Mouse (Mus musculus) forebrain, embryonic 16.5 days (tissue): ENCODE measurements around the gene Tmem239. TPM values are rescaled to one million over a fixed set of nuclear protein-coding genes. Genes with fewer than 3 reads are reported as not detected.
A peak's percentile ranks its signal among the peaks of the same experiment; 100 is the strongest.

Experiments used
- ATAC-seq: fragments of 200-750 bp; cut with Nextera tagmentation; 2 replicates; pipeline ENCODE4 v1.8.0; 2017; ENCODE audit warnings: mild to moderate bottlenecking, moderate library complexity
- H3K27ac ChIP-seq: fragments of 300-500 bp; sonication (generic); 2 replicates; pipeline ENCODE4 v1.5.1; 2014; ENCODE audit warnings: low read length, control low read depth
- H3K27me3 ChIP-seq: fragments of 300-500 bp; sonication (generic); replicated peaks from 2 replicates; pipeline ENCODE4 v1.6.1; 2014; ENCODE audit warnings: low read length; ENCODE audit not compliant: control insufficient read depth, insufficient read depth
- H3K36me3 ChIP-seq: fragments of 300-500 bp; sonication (generic); 2 replicates; pipeline ENCODE4 v1.6.1; 2014; ENCODE audit not compliant: control insufficient read depth, insufficient read depth
- H3K4me1 ChIP-seq: fragments of 300-500 bp; sonication (generic); replicated peaks from 2 replicates; pipeline ENCODE4 v1.6.1; 2014; ENCODE audit warnings: low read length; ENCODE audit not compliant: control insufficient read depth, insufficient read depth
- H3K4me2 ChIP-seq: fragments of 300-500 bp; sonication (generic); 2 replicates; pipeline ENCODE4 v1.6.1; 2014; ENCODE audit warnings: mild to moderate bottlenecking, low read length, control low read depth
- H3K4me3 ChIP-seq: fragments of 300-500 bp; sonication (generic); replicated peaks from 2 replicates; pipeline ENCODE4 v1.5.1; 2014; ENCODE audit warnings: mild to moderate bottlenecking, low read length, control low read depth
- H3K9ac ChIP-seq: fragments of 300-500 bp; sonication (generic); replicated peaks from 2 replicates; pipeline ENCODE4 v1.6.1; 2014; ENCODE audit warnings: low read depth, low read length, control low read depth
- H3K9me3 ChIP-seq: fragments of 300-500 bp; sonication (generic); 2 replicates; pipeline ENCODE4 v1.6.1; 2016; ENCODE audit warnings: low read length; ENCODE audit not compliant: control insufficient read depth
- WGBS: fragments of 180-500 bp; shearing (Covaris S2); extraction: QIAGEN DNeasy Blood & Tissue Kit; methylation state at CpG from one replicate; pipeline ENCODE4 v1.1.7; 2014; 5-methylcytosine and 5-hydroxymethylcytosine counted together
- polyA plus RNA-seq: library from polyadenylated mRNA; unstranded; fragments of >200 nt; fragmentation: Nextera tagmentation; extraction: Ambion mirVana; gene quantifications from 2 replicates; pipeline ENCODE4 v1.2.1, GENCODE M21; 2015

The Tmem239 gene
- polyA plus RNA-seq, 1 experiment from 2014 or later = 0.27 TPM

DNA sequence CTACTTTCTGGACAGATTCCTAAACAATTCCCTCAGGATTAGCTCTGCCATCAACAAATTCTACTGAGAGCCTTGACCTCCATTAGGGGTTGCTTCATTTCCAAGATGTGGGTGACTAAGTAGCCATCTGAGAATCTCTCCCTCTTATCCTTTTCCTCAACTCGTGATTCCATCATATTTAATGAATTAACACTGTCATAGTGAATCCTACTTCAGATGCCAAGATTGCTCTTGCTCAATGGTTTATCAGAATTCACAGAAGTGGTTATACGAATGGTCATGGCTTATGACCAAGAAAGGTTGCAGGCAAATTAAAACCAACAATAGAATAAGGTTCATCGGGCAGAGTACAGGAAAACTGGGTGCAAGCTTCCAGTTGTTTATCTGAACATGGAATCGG, 4.4 kb upstream of the Tmem239 start:
- no peak overlapping the region for H3K9ac ChIP-seq
- no peak overlapping the region for H3K27ac ChIP-seq
- H3K4me2 ChIP-seq = no peak overlapping the region
- no peaks in the 10 kb centered on the region for H3K36me3 ChIP-seq
- 0 out of 2 replicates have a peak, but pooled peaks cover 2% of the 10 kb centered on the region for H3K27me3 ChIP-seq
- no peak overlapping the region for H3K4me3 ChIP-seq
- H3K4me1 ChIP-seq = peaks cover 12% of the 10 kb centered on the region
- no peak for ATAC-seq
- 81% methylated on average over 4 of the region's 4 CpGs for WGBS
- no peaks in the 10 kb centered on the region for H3K9me3 ChIP-seq

DNA sequence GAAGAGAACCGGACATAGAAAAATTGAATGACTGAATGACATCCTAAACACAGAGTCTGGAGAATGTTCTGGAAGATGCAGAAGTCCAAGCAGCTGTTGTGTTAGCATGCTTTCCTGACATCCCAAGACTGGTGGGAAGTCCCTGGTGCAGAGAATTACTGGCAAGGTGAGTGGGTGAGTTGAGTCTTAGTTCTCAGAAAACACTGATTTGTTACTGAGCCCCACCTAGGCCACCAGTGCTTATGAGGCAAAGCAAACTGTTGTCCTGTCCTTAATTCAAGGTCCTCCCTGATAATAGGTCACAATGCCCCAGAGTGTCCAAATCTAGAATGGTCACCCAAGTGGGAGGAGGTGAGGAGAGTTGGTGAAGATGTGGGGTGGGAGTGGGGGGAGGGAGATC, 1.3 kb upstream of the Tmem239 start, which contains the start of the genes Gm28372 and 1700020A23Rik:
Gene Gm28372, plus strand, starts transcription at position 301 of the 400 bp plus-strand sequence.
Gene 1700020A23Rik, plus strand, starts transcription at position 321 of the 400 bp plus-strand sequence.
- no peaks in the 10 kb centered on the region for H3K27me3 ChIP-seq
- 96% methylated on average over 1 of the region's 1 CpGs for WGBS

GRCm38 (mm10) chr2:130408194-130408593, 1.9 kb downstream of the Tmem239 start:
- H3K4me2 ChIP-seq = no peak overlapping the region
- peaks cover 5% of the 10 kb centered on the region; the same call in 1 of the 2 replicates for H3K4me1 ChIP-seq
- WGBS = 10% methylated on average over 6 of the region's 6 CpGs
- H3K4me3 ChIP-seq = no peak overlapping the region
- no peak overlapping the region for H3K27ac ChIP-seq
- peak; percentile 50; the same call in 1 of the 2 replicates for ATAC-seq
- no peaks in the 10 kb centered on the region for H3K9me3 ChIP-seq
- no peaks in the 10 kb centered on the region for H3K27me3 ChIP-seq
- H3K9ac ChIP-seq = no peak overlapping the region
- H3K36me3 ChIP-seq = no peaks in the 10 kb centered on the region

More for the DNA sequence above, 1.3 kb upstream of the Tmem239 start, which contains the start of the genes Gm28372 and 1700020A23Rik:
- ATAC-seq = no peak
- no peak within 1 kb of the TSS for H3K4me3 ChIP-seq
- no peak within 1 kb of the TSS for H3K4me2 ChIP-seq
- H3K27ac ChIP-seq = no peak within 1 kb of the TSS
- no peak within 1 kb of the TSS for H3K9ac ChIP-seq
- H3K36me3 ChIP-seq = no peaks in the 10 kb centered on the region
- H3K9me3 ChIP-seq = no peaks in the 10 kb centered on the region
- H3K4me1 ChIP-seq = peaks cover 5% of the 10 kb centered on the region; the same call in 1 of the 2 replicates

- Histone ChIP-seq H3K36me3 (no peaks in the 10 kb centered on the region), H3K9ac (no peak overlapping the region), H3K4me1 (peaks cover 5% of the 10 kb centered on the region; the same call in 1 of the 2 replicates), H3K27me3 (no peaks in the 10 kb centered on the region), H3K4me3 (no peak overlapping the region), H3K9me3 (no peaks in the 10 kb centered on the region), H3K4me2 (no peak overlapping the region), H3K27ac (no peak overlapping the region)
- 37% methylated on average over 16 of the region's 16 CpGs for WGBS
- ATAC-seq = peak; percentile 72
These were observed 5.5 kb downstream of the Tmem239 start for GRCm38 (mm10) chr2:130411558-130412495.

- Histone ChIP-seq H3K4me2 (no peak overlapping the region), H3K27ac (no peak overlapping the region), H3K27me3 (no peaks in the 10 kb centered on the region), H3K4me3 (no peak overlapping the region), H3K36me3 (no peaks in the 10 kb centered on the region), H3K4me1 (peaks cover 5% of the 10 kb centered on the region; the same call in 1 of the 2 replicates), H3K9ac (no peak overlapping the region), H3K9me3 (no peaks in the 10 kb centered on the region)
- ATAC-seq = no peak
- 73% methylated on average over 3 of the region's 3 CpGs for WGBS
These were observed 6.5 kb downstream of the Tmem239 start for GRCm38 (mm10) chr2:130412775-130413174.

- WGBS = 74% methylated on average over 6 of the region's 6 CpGs
- H3K36me3 ChIP-seq = no peaks in the 10 kb centered on the region
These were observed 8.0 kb downstream of the Tmem239 start for GRCm38 (mm10) chr2:130414094-130414856.

GRCm38 (mm10) chr2:130421781-130422620, 15.7 kb downstream of the Tmem239 start:
- WGBS = 97% methylated on average over 26 of the region's 26 CpGs
- Histone ChIP-seq H3K27me3 (no peaks in the 10 kb centered on the region), H3K4me1 (peaks cover 34% of the 10 kb centered on the region), H3K4me2 (no peak overlapping the region), H3K9ac (no peak overlapping the region), H3K27ac (no peak overlapping the region), H3K36me3 (no peaks in the 10 kb centered on the region), H3K4me3 (no peak overlapping the region), H3K9me3 (no peaks in the 10 kb centered on the region)
- ATAC-seq = no peak

More at GRCm38 (mm10) chr2:130414094-130414856, 8.0 kb downstream of the Tmem239 start:
- Histone ChIP-seq H3K9ac (no peak overlapping the region), H3K4me1 (no peaks in the 10 kb centered on the region), H3K9me3 (no peaks in the 10 kb centered on the region), H3K4me3 (no peak overlapping the region), H3K27ac (no peak overlapping the region), H3K27me3 (no peaks in the 10 kb centered on the region), H3K4me2 (no peak overlapping the region)
- no peak for ATAC-seq

DNA sequence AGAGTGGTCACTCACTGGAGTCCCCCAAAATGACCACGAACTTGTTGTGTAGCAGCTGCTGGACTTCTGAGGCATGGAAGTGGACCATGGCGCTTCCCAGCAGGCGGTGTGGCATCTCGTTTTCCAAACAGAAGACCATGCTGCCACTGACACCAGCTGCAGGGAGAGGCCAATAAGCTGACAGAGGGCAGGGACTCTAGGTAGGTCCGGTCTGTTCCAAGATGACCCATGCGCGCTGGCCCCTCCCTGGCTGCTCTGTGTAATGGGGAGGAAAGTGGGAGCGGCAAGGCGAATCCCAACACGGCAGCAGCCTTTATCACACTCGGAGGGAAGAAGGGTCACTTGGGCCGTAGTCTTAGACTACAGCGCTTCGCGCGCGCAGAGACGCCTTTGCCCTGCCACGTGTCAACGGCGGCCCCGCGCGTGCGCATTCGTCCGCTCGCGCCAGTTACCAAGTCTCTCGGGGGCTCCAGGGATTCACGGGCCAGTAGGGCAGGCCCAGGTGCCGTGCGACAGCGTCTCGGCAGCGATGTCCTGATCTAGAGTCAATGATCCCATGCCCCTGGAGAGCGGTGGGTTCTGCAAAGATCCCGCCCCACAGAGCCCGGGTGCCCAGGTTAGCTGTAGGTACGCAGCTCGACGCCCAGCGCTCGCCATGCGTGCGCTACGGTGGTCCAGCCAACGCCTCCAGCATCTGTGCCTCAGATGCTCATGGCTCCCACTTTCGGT, 17.3 kb downstream of the Tmem239 start:
- peaks cover 34% of the 10 kb centered on the region for H3K4me1 ChIP-seq
- no peaks in the 10 kb centered on the region for H3K9me3 ChIP-seq
- H3K4me3 ChIP-seq = peak overlapping the region; percentile 65
- peak; percentile 74 for ATAC-seq
- H3K9ac ChIP-seq = peak overlapping the region; percentile 77
- peak overlapping the region; percentile 90 for H3K27ac ChIP-seq
- H3K36me3 ChIP-seq = no peaks in the 10 kb centered on the region
- WGBS = 15% methylated on average over 49 of the region's 49 CpGs
- no peaks in the 10 kb centered on the region for H3K27me3 ChIP-seq
- H3K4me2 ChIP-seq = peak overlapping the region; percentile 79
